ENCODE assay signal across 29 mouse cellular contexts in the genomic region with DNA sequence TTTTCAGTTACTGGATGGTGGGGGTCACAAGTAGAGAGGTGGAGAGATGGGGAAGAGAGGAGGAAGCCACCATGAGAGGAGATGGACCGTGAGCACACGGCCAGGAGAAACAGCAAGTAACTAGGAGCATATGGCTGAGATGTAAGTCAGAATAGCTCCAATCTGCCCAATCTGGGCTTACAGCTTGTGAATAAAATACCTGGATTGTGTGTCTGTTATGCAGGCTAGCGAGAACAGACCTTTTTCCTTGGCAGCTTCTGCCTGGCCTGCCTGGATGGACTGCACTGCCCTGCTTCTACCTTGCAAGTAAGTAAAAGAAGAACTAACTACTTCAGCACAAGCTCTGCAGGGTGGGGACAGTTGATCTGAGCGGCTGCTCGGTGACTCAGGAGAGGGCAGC. TPM values are rescaled to one million over a fixed set of nuclear protein-coding genes. Genes with fewer than 3 reads are reported as not detected.
A peak's percentile ranks its signal among the peaks of the same experiment; 100 is the strongest.
DNase-seq lines count a peak whose midpoint lies in the region; ATAC-seq and TF ChIP-seq lines count a peak whose summit lies in the region.
"Had no signal": no experiment of that assay in that cellular context is flagged by ENCODE, and none has a peak within 500 bp of the region (broad histone marks: within the 10 kb centered on the region; RNA-seq: fewer than 3 reads in every experiment).

No protein-coding gene starts in this region.

- TF ChIP-seq CTCF in E14TG2a.4 (conservative IDR thresholded peaks at IDR 0.05; ENCODE audit: low read length), result no peak

- H3K4me2 ChIP-seq in midbrain, embryonic 14.5 days (ENCODE audit: low read length), result no peak overlapping the region
- H3K4me2 ChIP-seq: forebrain, embryonic 13.5 days; heart, embryonic 11.5 days; hindbrain, embryonic 12.5 days; hindbrain, embryonic 15.5 days had no signal

- H3K9ac ChIP-seq in midbrain, embryonic 14.5 days (replicated peaks; ENCODE audit: low read length), result no peak overlapping the region
- H3K9ac ChIP-seq: forebrain, embryonic 13.5 days; hindbrain, embryonic 12.5 days; hindbrain, embryonic 15.5 days had no signal

- no peaks in the 10 kb centered on the region for H3K9me3 ChIP-seq in E14TG2a.4 (ENCODE audit: low read length)
- H3K9me3 ChIP-seq in midbrain, embryonic 14.5 days (ENCODE audit: control insufficient read depth, low read length), result no peaks in the 10 kb centered on the region
- H3K9me3 ChIP-seq: forebrain, embryonic 10.5 days; forebrain, embryonic 13.5 days; hindbrain, embryonic 12.5 days; hindbrain, embryonic 15.5 days had no signal

- peak overlapping the region; percentile 51 for H3K4me3 ChIP-seq in E14TG2a.4 (replicated peaks; ENCODE audit: low read length)
- H3K4me3 ChIP-seq in midbrain, embryonic 14.5 days (replicated peaks; ENCODE audit: low read depth, low read length), result no peak overlapping the region
- H3K4me3 ChIP-seq: forebrain, embryonic 10.5 days; forebrain, embryonic 13.5 days; hindbrain, embryonic 12.5 days; hindbrain, embryonic 15.5 days had no signal

- H3K27me3 ChIP-seq in E14TG2a.4 (ENCODE audit: insufficient read depth, low read length), result peaks cover 4% of the 10 kb centered on the region
- no peaks in the 10 kb centered on the region for H3K27me3 ChIP-seq in midbrain, embryonic 14.5 days (ENCODE audit: control insufficient read depth, insufficient read depth, low read length)
- H3K27me3 ChIP-seq: hindbrain, embryonic 15.5 days had no signal

- peaks cover 41% of the 10 kb centered on the region for H3K4me1 ChIP-seq in E14TG2a.4 (replicated peaks; ENCODE audit: low read depth, low read length)
- H3K4me1 ChIP-seq in midbrain, embryonic 14.5 days (ENCODE audit: control insufficient read depth, insufficient read depth, low read length), result no peaks in the 10 kb centered on the region
- H3K4me1 ChIP-seq: forebrain, embryonic 10.5 days; forebrain, embryonic 13.5 days; hindbrain, embryonic 12.5 days; hindbrain, embryonic 15.5 days had no signal

- no peak for ATAC-seq in midbrain, embryonic 14.5 days (ENCODE audit: low FRiP score, low TSS enrichment)
- ATAC-seq: activated CD4-positive, CD25-positive, alpha-beta regulatory T cell, adult 4 months; forebrain, embryonic 13.5 days; forebrain, embryonic 16.5 days; intestine, postnatal 0 days had no signal

- WGBS in midbrain, embryonic 14.5 days, result 84% methylated on average over 5 of the region's 5 CpGs

- DNase-seq in cerebellum, adult 18-20 months, result peak; percentile 46 to 54
- no peak for DNase-seq in cerebellum, postnatal 14 days
- peak; percentile 80 for DNase-seq in brain, adult 2 months (ENCODE audit: low read depth, low spot score)
- DNase-seq in cerebellum, postnatal 25 days, result peak; percentile 45 to 48
- DNase-seq in midbrain, embryonic 14.5 days, result no peak
- DNase-seq in adrenal gland, postnatal 4 days (ENCODE audit: low spot score in 2 of 2), result no peak
- DNase-seq: adrenal gland, adult 8-10 months; adrenal gland, postnatal 25 days; B cell, adult 2 months; gastrocnemius, postnatal 10 days; heart, adult 11 months; kidney, adult 8-10 months had no signal

- no peak overlapping the region for H3K27ac ChIP-seq in midbrain, embryonic 14.5 days (replicated peaks; ENCODE audit: low read depth, low read length)
- H3K27ac ChIP-seq: forebrain, embryonic 10.5 days; forebrain, embryonic 13.5 days; hindbrain, embryonic 12.5 days; hindbrain, embryonic 15.5 days had no signal

- H3K36me3 ChIP-seq in E14TG2a.4 (ENCODE audit: insufficient read depth, low read length), result no peaks in the 10 kb centered on the region
- H3K36me3 ChIP-seq in midbrain, embryonic 14.5 days (ENCODE audit: control insufficient read depth, insufficient read depth, low read length), result no peaks in the 10 kb centered on the region
- H3K36me3 ChIP-seq: forebrain, embryonic 10.5 days; hindbrain, embryonic 12.5 days; hindbrain, embryonic 15.5 days had no signal

RNA-seq across cellular contexts. Expression of a gene that starts 7.7 kb away (rescaled TPM):
- polyA plus RNA-seq in midbrain, embryonic 14.5 days (2014; fragmentation: Nextera tagmentation; extraction: Ambion mirVana), result 0.19 and 0.37 TPM in 2 replicates
- 1 to 10 TPM; 5.0 to 8.0 TPM for total RNA-seq in adrenal gland, postnatal 4 days (2021)
- total RNA-seq: CH12.LX; gastrocnemius, adult 18-20 months; gastrocnemius, postnatal 10 days; gastrocnemius, postnatal 4 days; heart, adult 8-10 months; heart, postnatal 25 days; hematopoietic stem cell, adult 5-6 weeks had no signal
- polyA plus RNA-seq: activated CD4-positive, CD25-positive, alpha-beta regulatory T cell, adult 4 months had no signal

RNA-seq across cellular contexts. Expression of a gene that starts 12.7 kb away (rescaled TPM):
- 5.5 and 7.8 TPM in 2 replicates for polyA plus RNA-seq in midbrain, embryonic 14.5 days (2014; fragmentation: Nextera tagmentation; extraction: Ambion mirVana)
- total RNA-seq in adrenal gland, postnatal 4 days (2021), result 1 to 10 TPM; 6.9 to 8.0 TPM
- total RNA-seq: CH12.LX; hematopoietic stem cell, adult 5-6 weeks had no signal
- polyA plus RNA-seq: activated CD4-positive, CD25-positive, alpha-beta regulatory T cell, adult 4 months had no signal

RNA-seq across cellular contexts. Expression of a gene that starts 31.1 kb away (rescaled TPM):
- polyA plus RNA-seq in midbrain, embryonic 14.5 days (2014; fragmentation: Nextera tagmentation; extraction: Ambion mirVana), result 0.09 and 0.15 TPM in 2 replicates
- under 1 TPM; 0.73 to 0.78 TPM for total RNA-seq in adrenal gland, postnatal 4 days (2021)
- total RNA-seq: CH12.LX; hematopoietic stem cell, adult 5-6 weeks had no signal
- polyA plus RNA-seq: activated CD4-positive, CD25-positive, alpha-beta regulatory T cell, adult 4 months had no signal

RNA-seq across cellular contexts. Expression of a gene that starts 34.7 kb away (rescaled TPM):
- 162 and 163 TPM in 2 replicates for polyA plus RNA-seq in midbrain, embryonic 14.5 days (2014; fragmentation: Nextera tagmentation; extraction: Ambion mirVana)
- 100 to 1,000 TPM; 129 to 136 TPM for total RNA-seq in adrenal gland, postnatal 4 days (2021)

RNA-seq across cellular contexts. Expression of a gene that starts 42.1 kb away (rescaled TPM):
- polyA plus RNA-seq in midbrain, embryonic 14.5 days (2014; fragmentation: Nextera tagmentation; extraction: Ambion mirVana), result not detected in 2 replicates
- 10 to 100 TPM; 20.2 to 24.6 TPM for total RNA-seq in adrenal gland, postnatal 4 days (2021)
- total RNA-seq: CH12.LX; gastrocnemius, adult 18-20 months; gastrocnemius, postnatal 4 days; hematopoietic stem cell, adult 5-6 weeks had no signal
- polyA plus RNA-seq: activated CD4-positive, CD25-positive, alpha-beta regulatory T cell, adult 4 months; embryonic facial prominence, embryonic 11.5 days; embryonic facial prominence, embryonic 14.5 days; forebrain, embryonic 10.5 days; forebrain, embryonic 13.5 days; forebrain, embryonic 16.5 days; hindbrain, embryonic 12.5 days; hindbrain, embryonic 15.5 days had no signal

Comparison
In these comparisons a context has a peak if more than half of its experiments do, and no peak if none do; other contexts are left out.
1. DNase-seq: peak in cerebellum, adult 18-20 months (2 of 2), brain, adult 2 months (single experiment) and cerebellum, postnatal 25 days (2 of 2); none in cerebellum, postnatal 14 days (0 of 2), midbrain, embryonic 14.5 days (single experiment) and adrenal gland, postnatal 4 days (0 of 2).